Mouse (Mus musculus): ENCODE measurements at regions not wholly inside any gene's neighbourhood (a gene's known extent, or its start where the extent isn't known, plus 50 kb on each side); places are given as distances from the start of the nearest gene placed in this dataset.

DNA sequence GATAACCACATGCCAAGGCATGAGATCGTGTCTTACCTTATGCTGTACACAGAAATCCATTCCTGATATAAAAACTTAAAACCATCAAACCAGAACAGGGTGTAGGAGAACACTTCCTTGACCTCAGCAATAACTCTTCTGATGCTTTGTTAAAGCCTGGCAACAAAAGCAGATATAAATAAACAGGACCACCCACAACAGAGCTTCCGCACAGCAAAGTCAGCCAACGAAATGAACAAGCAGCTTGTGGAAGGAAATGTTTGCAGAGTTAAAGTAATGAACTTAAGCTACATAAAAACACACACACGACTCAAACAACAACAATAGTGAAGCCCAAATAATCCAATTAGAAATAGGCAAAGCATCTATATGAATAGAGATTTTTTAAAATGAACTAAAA lies 54.8 kb upstream of the Bach2 start:
- DNase-seq: no peak

DNA sequence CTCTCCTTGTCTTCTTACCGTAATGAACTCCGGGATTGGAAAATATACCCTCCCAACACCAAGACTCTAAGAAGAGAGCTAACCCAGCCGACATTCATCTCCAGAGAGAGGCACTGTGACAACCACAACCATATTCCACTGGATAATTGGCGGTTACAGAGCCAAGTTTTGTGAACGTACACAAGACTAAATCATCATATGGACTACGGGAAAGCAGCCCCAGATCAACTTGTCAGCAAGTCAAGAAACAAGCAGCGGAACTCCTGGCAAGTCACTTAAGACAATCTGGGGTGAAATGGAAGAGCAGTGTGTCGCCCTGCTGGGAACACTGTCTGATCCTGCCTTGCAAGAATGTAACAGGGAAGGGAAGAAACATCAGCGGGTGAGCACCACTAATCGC lies 52.6 kb upstream of the Bach2 start:
- no peak for DNase-seq

DNA sequence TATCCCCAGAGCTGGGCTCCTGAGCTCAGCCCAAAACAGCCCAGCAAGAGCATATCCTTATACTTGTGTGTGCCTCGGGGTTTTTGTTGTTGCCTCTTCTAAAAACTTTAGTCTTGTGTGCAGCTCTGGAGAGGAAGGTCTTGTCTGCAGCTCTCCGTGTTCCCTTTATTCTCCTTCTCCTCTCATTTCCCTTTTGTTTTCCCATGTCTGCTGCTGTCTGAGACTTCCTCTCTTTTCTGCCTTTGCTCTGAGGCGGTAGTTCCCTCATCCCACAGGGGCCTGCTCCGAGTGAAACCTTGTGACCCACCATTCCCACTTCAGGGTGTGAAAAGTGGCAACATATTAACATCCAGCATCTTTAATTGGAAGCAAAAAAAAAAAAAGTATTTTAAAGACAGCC lies 51.5 kb upstream of the Bach2 start:
- DNase-seq: no peak

DNA sequence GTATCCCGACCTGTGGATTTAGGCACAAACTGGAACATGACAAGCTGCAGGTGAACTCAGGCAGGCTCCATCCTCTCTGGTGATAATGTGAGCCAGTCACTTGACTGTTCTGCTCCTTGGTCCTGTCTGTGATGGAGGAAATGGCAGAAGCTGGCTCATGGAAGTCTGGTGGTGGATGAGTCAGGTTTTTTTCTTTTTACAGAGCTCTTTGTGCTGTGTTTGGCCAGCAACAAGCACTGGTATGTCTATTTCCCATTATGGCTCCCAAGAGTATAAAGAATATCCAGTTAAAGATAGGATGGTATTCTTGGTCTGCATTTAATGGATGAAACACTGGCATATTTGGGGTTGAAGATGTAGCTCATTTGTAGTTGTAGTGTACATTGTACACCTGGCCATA lies 50.5 kb upstream of the Bach2 start:
- no peak for DNase-seq

DNA sequence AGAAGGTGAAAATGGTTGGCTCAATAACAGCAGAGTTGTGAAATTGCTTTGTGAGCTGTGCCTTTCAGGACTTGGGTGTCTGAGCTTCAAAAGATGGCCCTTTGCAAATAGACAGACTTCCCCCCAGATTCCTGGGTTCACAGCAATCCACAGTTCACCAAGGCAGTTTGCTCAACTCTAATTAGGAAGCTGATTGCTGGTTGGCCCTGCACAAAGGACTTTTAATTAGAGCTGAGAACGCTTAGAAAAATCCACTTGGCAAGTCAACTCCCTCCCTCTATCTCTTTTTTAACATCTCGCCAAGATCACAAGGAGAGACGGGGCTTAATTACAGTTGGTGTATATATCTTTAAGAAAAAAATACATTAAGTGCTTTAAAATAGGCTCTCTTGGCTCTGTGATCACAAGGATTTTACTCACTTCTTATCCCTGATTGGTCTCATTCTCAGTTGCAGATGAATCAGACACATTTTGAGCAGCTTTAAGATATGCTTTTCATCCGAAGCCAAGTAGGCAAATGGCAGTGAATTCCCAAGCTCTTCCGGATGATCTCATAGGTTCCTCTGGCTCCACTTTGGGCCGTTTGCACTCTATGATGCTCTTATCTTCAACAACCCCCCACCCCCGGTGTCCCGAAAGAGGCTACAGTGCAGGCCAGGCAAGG lies 49.7 kb upstream of the Bach2 start:
- DNase-seq: no peak

All from kidney, adult 8-10 months (tissue).